Mouse (Mus musculus) bone marrow, adult 2 months (tissue): ENCODE measurements at regions not wholly inside any gene's neighbourhood (a gene's known extent, or its start where the extent isn't known, plus 50 kb on each side); places are given as distances from the start of the nearest gene placed in this dataset.

Experiments used
- H3K27ac ChIP-seq: fragments of 200-500 bp; 2 replicates; pipeline ENCODE4 v1.5.1; 2012; ENCODE audit warnings: low read depth, mild to moderate bottlenecking, control low read depth, inconsistent platforms, low read length; ENCODE audit not compliant: control insufficient read depth, poor library complexity, insufficient read depth
- H3K4me1 ChIP-seq: fragments of 200-500 bp; 2 replicates; pipeline ENCODE4 v1.6.1; 2011; ENCODE audit warnings: low read length; ENCODE audit not compliant: control insufficient read depth, insufficient read depth
- H3K4me3 ChIP-seq: fragments of 200-500 bp; replicated peaks from 2 replicates; pipeline ENCODE3; 2011; ENCODE audit warnings: mild to moderate bottlenecking, low read depth, low read length, control low read depth; ENCODE audit not compliant: control insufficient read depth
- CTCF ChIP-seq: fragments of 200-500 bp; IDR thresholded peaks from 2 replicates; pipeline ENCODE4 v1.5.1; 2011; ENCODE audit warnings: low read length, control low read depth; ENCODE audit not compliant: control insufficient read depth, insufficient read depth
- POLR2A ChIP-seq: fragments of 200-500 bp; IDR thresholded peaks from 2 replicates; pipeline ENCODE4 v1.6.1; 2011; ENCODE audit warnings: low read depth, mild to moderate bottlenecking, control low read depth, low read length, borderline replicate concordance; ENCODE audit not compliant: control insufficient read depth
- WGBS: fragments of 180-500 bp; shearing (Covaris S2); methylation state at CpG from one replicate; pipeline ENCODE4 v1.1.7; 2018; 5-methylcytosine and 5-hydroxymethylcytosine counted together

GRCm38 (mm10) chr19:56030401-56030925, 256.5 kb upstream of the Habp2 start:
- H3K27ac ChIP-seq: no peak overlapping the region
- H3K4me1 ChIP-seq: no peaks in the 10 kb centered on the region
- WGBS: 76% methylated on average over 4 of the region's 4 CpGs
- H3K4me3 ChIP-seq: no peak overlapping the region
- TF ChIP-seq POLR2A: no peak
- no peak for TF ChIP-seq CTCF

- WGBS: 4% methylated on average over 4 of the region's 4 CpGs
- no peak overlapping the region for H3K27ac ChIP-seq
- H3K4me1 ChIP-seq: no peaks in the 10 kb centered on the region
- TF ChIP-seq POLR2A (no peak), CTCF (no peak)
- no peak overlapping the region for H3K4me3 ChIP-seq
Observed at GRCm38 (mm10) chr19:56034552-56034951, 252.4 kb upstream of the Habp2 start.

- no peak overlapping the region for H3K4me3 ChIP-seq
- 66% methylated on average over 3 of the region's 3 CpGs for WGBS
- TF ChIP-seq CTCF: no peak
- TF ChIP-seq POLR2A: no peak
- H3K4me1 ChIP-seq: no peaks in the 10 kb centered on the region
- H3K27ac ChIP-seq: no peak overlapping the region
Observed at GRCm38 (mm10) chr19:56037584-56037983, 249.4 kb upstream of the Habp2 start.

GRCm38 (mm10) chr19:56039091-56040004, 247.6 kb upstream of the Habp2 start:
- Histone ChIP-seq H3K4me3 (no peak overlapping the region), H3K27ac (no peak overlapping the region), H3K4me1 (no peaks in the 10 kb centered on the region)
- TF ChIP-seq POLR2A (no peak), CTCF (no peak)
- WGBS: 82% methylated on average over 17 of the region's 17 CpGs

GRCm38 (mm10) chr19:56041930-56042329, 245.0 kb upstream of the Habp2 start:
- H3K27ac ChIP-seq: no peak overlapping the region
- H3K4me1 ChIP-seq: no peaks in the 10 kb centered on the region
- TF ChIP-seq POLR2A (no peak), CTCF (no peak)
- WGBS: 79% methylated on average over 3 of the region's 3 CpGs
- H3K4me3 ChIP-seq: no peak overlapping the region

- TF ChIP-seq POLR2A (no peak), CTCF (no peak)
- 90% methylated on average over 16 of the region's 16 CpGs for WGBS
- H3K27ac ChIP-seq: no peak overlapping the region
- no peaks in the 10 kb centered on the region for H3K4me1 ChIP-seq
- H3K4me3 ChIP-seq: no peak overlapping the region
Observed at GRCm38 (mm10) chr19:56046784-56047390, 240.1 kb upstream of the Habp2 start.

GRCm38 (mm10) chr19:56054186-56054585, 232.8 kb upstream of the Habp2 start:
- no peak for TF ChIP-seq CTCF
- TF ChIP-seq POLR2A: no peak
- H3K4me1 ChIP-seq: no peaks in the 10 kb centered on the region
- H3K27ac ChIP-seq: no peak overlapping the region
- WGBS: 38% methylated on average over 8 of the region's 8 CpGs
- H3K4me3 ChIP-seq: no peak overlapping the region

GRCm38 (mm10) chr19:56056397-56056796, 230.5 kb upstream of the Habp2 start:
- TF ChIP-seq POLR2A (no peak), CTCF (no peak)
- no peak overlapping the region for H3K27ac ChIP-seq
- H3K4me1 ChIP-seq: no peaks in the 10 kb centered on the region; the same call in 1 of the 2 replicates
- 78% methylated on average over 6 of the region's 6 CpGs for whole genome bisulfite sequencing
- no peak overlapping the region for H3K4me3 ChIP-seq
